Mouse (Mus musculus): ENCODE measurements at regions not wholly inside any gene's neighbourhood (a gene's known extent, or its start where the extent isn't known, plus 50 kb on each side); places are given as distances from the start of the nearest gene placed in this dataset.

- TF ChIP-seq CTCF (conservative IDR thresholded peaks at IDR 0.05; ENCODE audit: insufficient read depth, insufficient read length, low read depth, low read length) (no peak), POLR2A (IDR thresholded peaks at IDR 0.05; ENCODE audit: low read depth, low read length) (no peak)
These were observed 214.5 kb upstream of the B430305J03Rik start for GRCm38 (mm10) chr3:61580252-61580651.

Data from kidney, adult 2 months (tissue).